Mouse (Mus musculus): ENCODE data around the gene Mid1. TPM values are rescaled to one million over a fixed set of nuclear protein-coding genes. Genes with fewer than 3 reads are reported as not detected.
"Not testable (repeated sequence)": the region's sequence is repeated elsewhere in the genome, so short reads cannot be mapped to it uniquely, and the experiment has no call there.

Gene Mid1
- polyA plus RNA-seq, 1 experiment from 2014 or later = 6.7 TPM

- WGBS = 84% methylated on average over 30 of the region's 30 CpGs
- H3K4me2 ChIP-seq, H3K4me1 ChIP-seq, H3K27ac ChIP-seq, H3K9ac ChIP-seq, H3K9me3 ChIP-seq, H3K27me3 ChIP-seq, H3K4me3 ChIP-seq: not testable (repeated sequence)
- ATAC-seq (ENCODE audit: borderline replicate concordance, extremely low read depth, low FRiP score, low TSS enrichment) = peak; percentile 60
- H3K36me3 ChIP-seq = peaks cover 34% of the 10 kb centered on the region
Measured at GRCm38 (mm10) chrX:170019219-170019953, 334.4 kb downstream of the Mid1 start.

DNA sequence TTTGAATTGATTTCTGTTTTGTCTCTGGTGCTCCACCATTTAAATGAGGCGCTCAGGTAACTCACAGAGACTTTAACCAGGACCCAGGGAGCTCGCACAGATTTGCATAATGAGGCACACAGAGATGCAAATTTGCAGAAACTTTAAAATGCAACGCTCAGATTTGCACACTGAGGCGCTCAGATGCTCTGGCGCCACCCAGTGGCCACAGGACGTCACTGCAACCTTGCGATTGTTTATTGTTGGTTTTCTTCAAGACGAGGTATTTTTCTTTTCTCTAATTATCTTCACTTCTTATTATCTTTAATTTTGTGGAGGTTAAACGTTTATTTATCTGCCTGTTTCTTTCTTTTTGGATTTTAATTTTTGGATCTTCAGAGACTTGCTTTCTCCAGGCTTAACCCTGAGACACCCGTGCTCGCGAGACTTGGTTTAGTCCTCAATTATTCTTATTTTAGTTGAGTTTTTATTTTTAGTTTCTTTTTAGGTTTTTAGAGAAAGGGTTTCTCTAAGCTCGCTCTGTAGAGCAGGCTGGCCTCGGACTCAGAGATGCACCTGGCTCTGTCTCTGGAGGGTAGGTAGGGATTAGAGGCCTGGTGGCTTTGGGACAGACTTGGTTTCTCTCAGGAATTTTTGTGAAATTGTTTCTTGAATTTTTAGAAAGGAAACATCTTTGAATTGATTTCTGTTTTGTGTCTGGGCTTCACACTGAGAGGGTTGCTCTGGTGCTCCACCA lies 335.1 kb downstream of the Mid1 start:
- H3K4me3 ChIP-seq; H3K9me3 ChIP-seq; H3K4me1 ChIP-seq; H3K4me2 ChIP-seq; H3K27ac ChIP-seq; H3K27me3 ChIP-seq; H3K9ac ChIP-seq; ATAC-seq (ENCODE audit: borderline replicate concordance, extremely low read depth, low FRiP score, low TSS enrichment): not testable (repeated sequence)
- peaks cover 34% of the 10 kb centered on the region for H3K36me3 ChIP-seq
- WGBS = 55% methylated on average over 14 of the region's 14 CpGs

GRCm38 (mm10) chrX:170020690-170021050 lies 335.7 kb downstream of the Mid1 start:
- peaks cover 34% of the 10 kb centered on the region for H3K36me3 ChIP-seq
- H3K9me3 ChIP-seq; H3K4me3 ChIP-seq; H3K27me3 ChIP-seq; H3K9ac ChIP-seq; H3K4me2 ChIP-seq; H3K4me1 ChIP-seq; ATAC-seq (ENCODE audit: borderline replicate concordance, extremely low read depth, low FRiP score, low TSS enrichment); H3K27ac ChIP-seq: not testable (repeated sequence)
- 54% methylated on average over 9 of the region's 9 CpGs for WGBS

GRCm38 (mm10) chrX:170021205-170021604 lies 336.2 kb downstream of the Mid1 start:
- H3K36me3 ChIP-seq = peaks cover 34% of the 10 kb centered on the region
- H3K9ac ChIP-seq; H3K9me3 ChIP-seq; H3K27ac ChIP-seq; H3K27me3 ChIP-seq; H3K4me3 ChIP-seq; ATAC-seq (ENCODE audit: borderline replicate concordance, extremely low read depth, low FRiP score, low TSS enrichment); H3K4me1 ChIP-seq; H3K4me2 ChIP-seq: not testable (repeated sequence)
- WGBS = 75% methylated on average over 12 of the region's 12 CpGs

- H3K9me3 ChIP-seq; H3K9ac ChIP-seq; H3K27ac ChIP-seq; H3K4me3 ChIP-seq; ATAC-seq (ENCODE audit: borderline replicate concordance, extremely low read depth, low FRiP score, low TSS enrichment); H3K4me2 ChIP-seq; H3K4me1 ChIP-seq; H3K27me3 ChIP-seq: not testable (repeated sequence)
- peaks cover 33% of the 10 kb centered on the region for H3K36me3 ChIP-seq
- 53% methylated on average over 15 of the region's 15 CpGs for WGBS
Measured at GRCm38 (mm10) chrX:170021750-170022461, 336.9 kb downstream of the Mid1 start.

Other genes with a start within 250 kb of the Mid1 start
- 0.18 and 0.24 TPM in 2 replicates for gene 4933400A11Rik, start 94.4 kb downstream of the Mid1 start, polyA plus RNA-seq (2015; fragmentation: Nextera tagmentation; extraction: Ambion mirVana)

Measured in lung, embryonic 15.5 days (tissue).